Mouse (Mus musculus) midbrain, embryonic 15.5 days (tissue): ENCODE data around the gene Rapgef5. TPM values are rescaled to one million over a fixed set of nuclear protein-coding genes. Genes with fewer than 3 reads are reported as not detected.

Experiments
- ATAC-seq: fragments of 200-750 bp; cut with Nextera tagmentation; replicated peaks from 2 replicates; pipeline ENCODE4 v1.8.0; 2017; ENCODE audit warnings: moderate TSS enrichment
- H3K27ac ChIP-seq: fragments of 300-500 bp; sonication (generic); 2 replicates; pipeline ENCODE4 v1.5.1; 2015; ENCODE audit warnings: mild to moderate bottlenecking, inconsistent platforms
- H3K27me3 ChIP-seq: fragments of 300-500 bp; sonication (generic); replicated peaks from 2 replicates; pipeline ENCODE4 v1.6.1; 2015; ENCODE audit warnings: inconsistent platforms
- H3K36me3 ChIP-seq: fragments of 300-500 bp; sonication (generic); replicated peaks from 2 replicates; pipeline ENCODE4 v1.6.1; 2015; ENCODE audit warnings: inconsistent platforms
- H3K4me1 ChIP-seq: fragments of 300-500 bp; sonication (generic); 2 replicates; pipeline ENCODE4 v1.6.1; 2015; ENCODE audit warnings: inconsistent platforms
- H3K4me2 ChIP-seq: fragments of 300-500 bp; sonication (generic); 2 replicates; pipeline ENCODE4 v1.6.1; 2015; ENCODE audit warnings: inconsistent platforms, mild to moderate bottlenecking, moderate library complexity
- H3K4me3 ChIP-seq: fragments of 300-500 bp; sonication (generic); 2 replicates; pipeline ENCODE4 v1.5.1; 2015; ENCODE audit warnings: mild to moderate bottlenecking, inconsistent platforms
- H3K9ac ChIP-seq: fragments of 300-500 bp; sonication (generic); 2 replicates; pipeline ENCODE4 v1.6.1; 2015; ENCODE audit warnings: mild to moderate bottlenecking, inconsistent platforms
- H3K9me3 ChIP-seq: fragments of 300-500 bp; sonication (generic); 2 replicates; pipeline ENCODE4 v1.6.1; 2016; ENCODE audit warnings: inconsistent platforms
- WGBS: fragments of 180-500 bp; shearing (Covaris S2); methylation state at CpG from one replicate; pipeline ENCODE4 v1.1.7; 2015; ENCODE audit warnings: mixed read lengths; 5-methylcytosine and 5-hydroxymethylcytosine counted together
- polyA plus RNA-seq: library from polyadenylated mRNA; unstranded; fragments of >200 nt; fragmentation: Nextera tagmentation; extraction: Ambion mirVana; gene quantifications from 2 replicates; pipeline ENCODE4 v1.2.1, GENCODE M21; 2015

The Rapgef5 gene
- polyA plus RNA-seq = 41.5 and 46.3 TPM in 2 replicates

- no peak within 1 kb of the TSS for H3K9ac ChIP-seq
- ATAC-seq = no peak
- H3K9me3 ChIP-seq = no peaks in the 10 kb centered on the region
- no peaks in the 10 kb centered on the region for H3K27me3 ChIP-seq
- 100% methylated on average over 2 of the region's 2 CpGs for WGBS
- no peak within 1 kb of the TSS for H3K4me3 ChIP-seq
- H3K27ac ChIP-seq = no peak within 1 kb of the TSS
- H3K36me3 ChIP-seq = no peaks in the 10 kb centered on the region
- H3K4me2 ChIP-seq = no peak within 1 kb of the TSS
- H3K4me1 ChIP-seq = no peaks in the 10 kb centered on the region
Measured at GRCm38 (mm10) chr12:117516179-117516578, at the start of gene Rapgef5. Rapgef5 (plus strand) TSS chr12:117516479.

DNA sequence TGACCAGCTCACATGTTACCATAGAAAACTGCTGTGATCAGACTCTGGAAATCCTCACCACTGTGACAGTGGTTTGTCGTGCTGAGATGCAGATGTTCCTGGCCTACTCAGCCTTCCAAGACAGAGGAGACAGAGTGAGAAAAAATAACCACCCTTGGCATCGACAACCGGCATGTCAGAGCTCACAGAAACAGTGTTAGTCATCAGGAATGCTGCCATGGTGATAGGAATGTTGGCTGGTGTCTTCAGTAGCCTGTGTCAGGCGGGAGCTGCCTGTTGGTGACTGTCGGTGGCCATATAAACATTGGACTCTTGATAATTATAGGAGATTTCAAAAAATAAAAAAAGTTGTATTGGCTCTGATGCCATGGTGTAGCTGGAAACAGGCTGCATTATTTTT, 48.0 kb upstream of the Rapgef5 start:
- no peaks in the 10 kb centered on the region for H3K9me3 ChIP-seq
- 53% methylated on average over 5 of the region's 5 CpGs for WGBS
- ATAC-seq = no peak

GRCm38 (mm10) chr12:117479014-117479413, 37.3 kb upstream of the Rapgef5 start:
- 41% methylated on average over 3 of the region's 3 CpGs for WGBS
- H3K27ac ChIP-seq = no peak overlapping the region
- H3K9me3 ChIP-seq = no peaks in the 10 kb centered on the region
- H3K4me1 ChIP-seq = 0 out of 2 replicates have a peak, but pooled peaks cover 10% of the 10 kb centered on the region
- H3K27me3 ChIP-seq = no peaks in the 10 kb centered on the region
- no peak overlapping the region for H3K4me2 ChIP-seq
- H3K36me3 ChIP-seq = no peaks in the 10 kb centered on the region
- H3K4me3 ChIP-seq = no peak overlapping the region
- H3K9ac ChIP-seq = no peak overlapping the region
- no peak for ATAC-seq

More for the DNA sequence above, 48.0 kb upstream of the Rapgef5 start:
- Histone ChIP-seq H3K9ac (no peak overlapping the region), H3K27me3 (no peaks in the 10 kb centered on the region), H3K4me2 (no peak overlapping the region), H3K4me3 (no peak overlapping the region), H3K27ac (no peak overlapping the region), H3K4me1 (no peaks in the 10 kb centered on the region), H3K36me3 (no peaks in the 10 kb centered on the region)

DNA sequence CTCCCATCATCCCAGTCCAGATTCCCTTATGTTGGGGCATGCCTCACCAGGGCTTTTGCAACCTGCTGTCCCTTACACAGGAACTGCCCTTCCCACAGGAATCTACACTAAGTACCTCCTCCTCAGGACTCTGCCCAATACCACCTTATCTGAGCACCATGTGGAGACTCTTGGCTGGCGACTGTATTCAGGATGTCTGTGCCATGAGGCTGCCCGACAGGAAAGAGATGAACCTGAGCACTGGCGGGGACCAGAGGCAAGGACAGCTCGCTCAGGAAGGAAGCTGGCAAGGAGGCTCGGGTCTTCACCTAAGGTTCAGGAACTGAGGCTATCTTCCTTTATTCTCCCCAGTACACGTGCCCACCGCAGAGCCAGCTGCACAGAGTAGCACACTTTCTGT, 36.6 kb upstream of the Rapgef5 start:
- Histone ChIP-seq H3K9ac (no peak overlapping the region), H3K36me3 (no peaks in the 10 kb centered on the region), H3K4me1 (0 out of 2 replicates have a peak, but pooled peaks cover 10% of the 10 kb centered on the region), H3K4me2 (no peak overlapping the region), H3K9me3 (no peaks in the 10 kb centered on the region), H3K4me3 (no peak overlapping the region), H3K27ac (no peak overlapping the region), H3K27me3 (no peaks in the 10 kb centered on the region)
- WGBS = 87% methylated on average over 7 of the region's 7 CpGs
- no peak for ATAC-seq

DNA sequence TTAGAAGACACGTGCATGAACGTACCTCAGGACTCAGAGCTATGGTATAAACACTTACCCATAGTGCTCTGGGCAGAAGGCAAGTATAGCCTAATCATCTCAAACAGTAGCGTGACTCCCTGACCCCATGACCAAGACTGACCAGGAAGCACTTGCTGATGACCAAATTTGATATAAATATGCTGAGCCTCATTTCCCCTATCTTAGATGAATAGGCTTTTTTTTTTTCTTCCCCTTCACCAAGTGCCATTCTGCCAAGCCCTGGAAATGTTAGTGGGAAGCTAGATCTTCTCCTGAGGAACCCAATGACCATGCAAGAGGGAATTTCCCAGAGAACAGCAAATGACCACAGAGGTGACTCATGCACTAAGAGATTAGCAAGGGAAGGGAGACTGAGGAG, 35.3 kb upstream of the Rapgef5 start:
- Histone ChIP-seq H3K9me3 (no peaks in the 10 kb centered on the region), H3K9ac (no peak overlapping the region), H3K27me3 (no peaks in the 10 kb centered on the region), H3K4me3 (no peak overlapping the region), H3K27ac (no peak overlapping the region), H3K4me1 (0 out of 2 replicates have a peak, but pooled peaks cover 10% of the 10 kb centered on the region), H3K36me3 (no peaks in the 10 kb centered on the region), H3K4me2 (no peak overlapping the region)
- no peak for ATAC-seq
- WGBS = 89% methylated on average over 3 of the region's 3 CpGs

GRCm38 (mm10) chr12:117482665-117483064, 33.6 kb upstream of the Rapgef5 start:
- Histone ChIP-seq H3K4me3 (no peak overlapping the region), H3K36me3 (no peaks in the 10 kb centered on the region), H3K4me2 (no peak overlapping the region), H3K27me3 (no peaks in the 10 kb centered on the region), H3K4me1 (0 out of 2 replicates have a peak, but pooled peaks cover 5% of the 10 kb centered on the region), H3K9ac (no peak overlapping the region), H3K9me3 (no peaks in the 10 kb centered on the region), H3K27ac (no peak overlapping the region)
- no peak for ATAC-seq
- WGBS = 45% methylated on average over 3 of the region's 3 CpGs

GRCm38 (mm10) chr12:117486118-117487057, 29.9 kb upstream of the Rapgef5 start:
- no peak for ATAC-seq
- H3K27ac ChIP-seq = no peak overlapping the region

GRCm38 (mm10) chr12:117496501-117497176, 19.6 kb upstream of the Rapgef5 start:
- H3K27ac ChIP-seq = no peak overlapping the region
- no peaks in the 10 kb centered on the region for H3K36me3 ChIP-seq
- H3K9me3 ChIP-seq = no peaks in the 10 kb centered on the region
- no peak overlapping the region for H3K4me3 ChIP-seq
- no peak overlapping the region for H3K4me2 ChIP-seq
- no peaks in the 10 kb centered on the region for H3K27me3 ChIP-seq
- 77% methylated on average over 3 of the region's 3 CpGs for WGBS
- ATAC-seq = no peak
- no peaks in the 10 kb centered on the region for H3K4me1 ChIP-seq
- no peak overlapping the region for H3K9ac ChIP-seq

More at GRCm38 (mm10) chr12:117486118-117487057, 29.9 kb upstream of the Rapgef5 start:
- H3K27me3 ChIP-seq = no peaks in the 10 kb centered on the region
- WGBS = 74% methylated on average over 4 of the region's 4 CpGs
- H3K4me1 ChIP-seq = no peaks in the 10 kb centered on the region
- no peaks in the 10 kb centered on the region for H3K9me3 ChIP-seq
- no peak overlapping the region for H3K4me2 ChIP-seq
- no peak overlapping the region for H3K4me3 ChIP-seq
- no peaks in the 10 kb centered on the region for H3K36me3 ChIP-seq
- no peak overlapping the region for H3K9ac ChIP-seq

DNA sequence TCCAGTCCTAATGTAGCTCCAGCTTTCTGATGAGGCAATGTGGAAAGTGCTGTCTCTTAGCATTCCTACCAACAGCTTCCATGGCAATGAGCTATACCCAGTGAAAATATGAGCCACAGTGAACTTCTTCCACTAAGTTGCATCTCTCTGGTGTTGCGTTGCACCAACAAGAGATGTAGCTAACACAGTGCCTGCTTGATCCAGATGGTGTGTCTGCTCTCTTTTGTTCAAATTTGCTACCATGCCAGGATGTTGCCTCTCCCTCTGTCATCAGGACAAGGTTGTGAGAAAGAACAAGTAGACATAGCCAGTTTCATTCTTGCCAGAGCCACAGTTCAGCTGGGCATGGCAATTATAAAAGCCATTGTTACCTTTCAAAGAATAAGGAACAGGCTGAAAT, 18.9 kb upstream of the Rapgef5 start:
- Histone ChIP-seq H3K9me3 (no peaks in the 10 kb centered on the region), H3K36me3 (no peaks in the 10 kb centered on the region), H3K27me3 (no peaks in the 10 kb centered on the region), H3K9ac (no peak overlapping the region), H3K4me3 (no peak overlapping the region), H3K4me1 (no peaks in the 10 kb centered on the region), H3K27ac (no peak overlapping the region), H3K4me2 (no peak overlapping the region)
- 78% methylated on average over 1 of the region's 1 CpGs for WGBS
- no peak for ATAC-seq

GRCm38 (mm10) chr12:117499242-117499641, 17.0 kb upstream of the Rapgef5 start:
- ATAC-seq = no peak
- Histone ChIP-seq H3K27me3 (no peaks in the 10 kb centered on the region), H3K9ac (no peak overlapping the region), H3K9me3 (no peaks in the 10 kb centered on the region), H3K4me3 (no peak overlapping the region), H3K4me2 (no peak overlapping the region), H3K36me3 (no peaks in the 10 kb centered on the region), H3K27ac (no peak overlapping the region), H3K4me1 (no peaks in the 10 kb centered on the region)
- WGBS = 87% methylated on average over 5 of the region's 5 CpGs

DNA sequence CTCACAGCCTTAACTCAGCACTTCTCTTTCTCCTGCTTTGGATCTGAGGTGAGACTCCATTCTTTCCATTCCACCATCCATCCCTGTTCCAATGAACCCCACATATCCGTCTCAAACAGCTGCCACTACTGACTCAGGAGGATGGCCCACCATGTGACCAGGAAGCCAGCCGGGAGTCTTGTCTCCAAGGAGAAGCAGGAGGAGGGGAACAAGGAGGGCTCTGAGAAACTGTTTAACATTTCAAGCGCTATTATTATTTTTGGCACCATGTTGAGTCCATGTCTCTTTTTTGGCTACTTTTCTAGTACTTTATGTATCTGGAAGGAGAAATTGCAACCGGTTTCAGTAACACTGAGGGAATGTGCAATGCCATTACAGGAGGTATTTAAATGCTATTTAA, 15.1 kb upstream of the Rapgef5 start:
- Histone ChIP-seq H3K27ac (no peak overlapping the region), H3K9ac (no peak overlapping the region), H3K36me3 (no peaks in the 10 kb centered on the region), H3K27me3 (no peaks in the 10 kb centered on the region), H3K4me1 (no peaks in the 10 kb centered on the region), H3K4me3 (no peak overlapping the region), H3K9me3 (no peaks in the 10 kb centered on the region), H3K4me2 (no peak overlapping the region)
- 72% methylated on average over 4 of the region's 4 CpGs for WGBS
- no peak for ATAC-seq

DNA sequence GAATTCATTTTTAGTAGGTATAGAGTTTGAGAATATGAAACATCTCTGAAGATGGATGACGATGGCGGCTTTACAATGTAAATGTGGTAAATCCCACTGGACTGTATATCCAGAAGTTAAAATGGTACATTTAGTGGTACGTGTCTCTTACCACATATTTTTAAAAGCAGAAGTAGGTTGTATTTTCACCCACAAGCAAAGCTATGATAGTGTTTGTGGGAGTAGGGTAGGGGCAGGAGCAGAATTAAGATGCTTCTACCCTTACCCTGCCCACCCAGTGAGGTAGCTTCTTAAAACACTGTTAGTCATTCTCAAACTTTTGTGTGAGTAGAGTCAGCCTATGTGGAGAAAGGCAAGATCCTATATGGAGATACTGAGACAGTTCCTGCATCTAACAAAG, 13.4 kb upstream of the Rapgef5 start:
- Histone ChIP-seq H3K4me2 (no peak overlapping the region), H3K36me3 (no peaks in the 10 kb centered on the region), H3K4me1 (no peaks in the 10 kb centered on the region), H3K4me3 (no peak overlapping the region), H3K27me3 (no peaks in the 10 kb centered on the region), H3K27ac (no peak overlapping the region), H3K9me3 (no peaks in the 10 kb centered on the region), H3K9ac (no peak overlapping the region)
- no peak for ATAC-seq
- 98% methylated on average over 3 of the region's 3 CpGs for WGBS
